Comparison of ENCODE assay signal across 11 mouse cellular contexts in the genomic region with DNA sequence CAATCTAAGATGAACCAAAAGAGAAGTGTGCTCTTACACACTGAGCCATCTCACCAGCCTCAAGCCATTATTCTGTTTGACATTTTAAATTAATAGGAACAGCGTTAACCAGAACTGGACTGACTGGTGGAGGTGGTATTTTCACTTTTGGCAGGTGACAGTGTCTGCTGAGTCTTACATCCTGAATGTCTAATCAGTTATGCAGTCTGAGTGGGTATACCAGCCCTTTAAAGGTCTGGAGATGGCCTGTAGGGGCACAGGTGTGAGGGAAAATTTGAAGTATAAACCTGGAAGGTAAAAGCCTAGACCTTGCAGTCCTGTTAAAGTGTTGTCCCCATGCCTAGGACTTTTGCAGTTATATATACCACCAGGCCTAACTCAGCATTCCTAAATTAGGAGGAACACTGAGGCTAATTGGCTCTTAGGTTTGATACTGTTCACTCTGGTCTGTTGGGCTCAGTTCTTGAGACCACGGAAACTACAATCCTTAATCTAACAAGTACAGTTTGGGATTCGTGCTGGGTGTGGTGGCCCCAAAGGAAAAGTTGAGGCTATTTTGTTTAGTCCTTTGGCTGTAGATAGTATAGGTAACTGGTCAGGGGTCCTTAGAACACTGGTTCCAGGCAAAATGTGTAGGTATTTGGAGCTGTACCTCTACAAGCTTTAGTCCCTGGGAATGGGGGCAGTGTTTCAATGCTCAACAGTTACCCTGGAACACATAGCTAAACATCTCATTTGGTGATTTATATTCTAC. TPM values are rescaled to one million over a fixed set of nuclear protein-coding genes. Genes with fewer than 3 reads are reported as not detected.
DNase-seq lines count a peak whose midpoint lies in the region; ATAC-seq and TF ChIP-seq lines count a peak whose summit lies in the region.
"Had no signal": no experiment of that assay in that cellular context is flagged by ENCODE, and none has a peak within 500 bp of the region (broad histone marks: within the 10 kb centered on the region; RNA-seq: fewer than 3 reads in every experiment).

No protein-coding gene starts in this region.

- no peak for TF ChIP-seq CTCF in cortical plate, adult 2 months (IDR thresholded peaks at IDR 0.05; ENCODE audit: extremely low read depth, insufficient read depth, low read length)

- WGBS in heart, embryonic 14.5 days, result 14% methylated on average over 3 of the region's 3 CpGs
- 9% methylated on average over 3 of the region's 3 CpGs for WGBS in hindbrain, embryonic 15.5 days
- WGBS in midbrain, embryonic 14.5 days, result 8% methylated on average over 3 of the region's 3 CpGs

- no peak overlapping the region for H3K4me2 ChIP-seq in heart, embryonic 14.5 days (ENCODE audit: low read length)
- no peak overlapping the region for H3K4me2 ChIP-seq in hindbrain, embryonic 15.5 days
- no peak overlapping the region for H3K4me2 ChIP-seq in midbrain, embryonic 14.5 days (ENCODE audit: low read length)

- peak; percentile 26; the same call in 1 of the 2 replicates for TF ChIP-seq POLR2A in cortical plate, adult 2 months (IDR thresholded peaks at IDR 0.05; ENCODE audit: extremely low read depth, insufficient read depth, low read length)

- no peak for DNase-seq in heart, postnatal 36 days
- DNase-seq in midbrain, embryonic 14.5 days, result peak; percentile 27
- DNase-seq in urinary bladder, adult 18-20 months (ENCODE audit: low spot score in 2 of 2), result no peak
- no peak for DNase-seq in spleen, postnatal 36 days (ENCODE audit: low spot score in 2 of 2)
- DNase-seq in right cerebral cortex, postnatal 14 days, result no peak
- DNase-seq: cerebellum, adult 9-10 months; kidney, adult 8-10 months had no signal

- H3K9ac ChIP-seq in heart, embryonic 14.5 days (ENCODE audit: low read length), result no peak overlapping the region
- H3K9ac ChIP-seq in hindbrain, embryonic 15.5 days, result no peak overlapping the region
- no peak overlapping the region for H3K9ac ChIP-seq in midbrain, embryonic 14.5 days (replicated peaks; ENCODE audit: low read length)

- ATAC-seq in heart, embryonic 14.5 days (ENCODE audit: insufficient number of reproducible peaks, insufficient read depth, low FRiP score, low read depth), result no peak
- ATAC-seq in hindbrain, embryonic 15.5 days (ENCODE audit: low FRiP score, low read depth), result no peak
- ATAC-seq in midbrain, embryonic 14.5 days (ENCODE audit: low FRiP score, low TSS enrichment), result no peak
- ATAC-seq: lung, postnatal 0 days had no signal

- intact Hi-C loops in heart, postnatal 36 days (cut with DNase I), result no loop called here

- no peaks in the 10 kb centered on the region for H3K27me3 ChIP-seq in heart, embryonic 14.5 days (ENCODE audit: control insufficient read depth, insufficient read depth, low read length)
- H3K27me3 ChIP-seq in hindbrain, embryonic 15.5 days, result no peaks in the 10 kb centered on the region
- no peaks in the 10 kb centered on the region for H3K27me3 ChIP-seq in midbrain, embryonic 14.5 days (ENCODE audit: control insufficient read depth, insufficient read depth, low read length)

- H3K4me1 ChIP-seq in heart, embryonic 14.5 days (ENCODE audit: control insufficient read depth in 2 of 2, insufficient read depth in 2 of 2, low read length in 2 of 2), result peaks cover 0 to 10% of the 10 kb centered on the region in 2 experiments; a peak in 2 of 4 replicates
- no peaks in the 10 kb centered on the region; the same call in 1 of the 2 replicates for H3K4me1 ChIP-seq in cortical plate, adult 2 months (ENCODE audit: control insufficient read depth, insufficient read depth, low read length)
- H3K4me1 ChIP-seq in hindbrain, embryonic 15.5 days (replicated peaks), result peaks cover 18% of the 10 kb centered on the region
- peaks cover 16% of the 10 kb centered on the region for H3K4me1 ChIP-seq in midbrain, embryonic 14.5 days (ENCODE audit: control insufficient read depth, insufficient read depth, low read length)

- no peaks in the 10 kb centered on the region for H3K9me3 ChIP-seq in heart, embryonic 14.5 days (ENCODE audit: control insufficient read depth, low read length)
- no peaks in the 10 kb centered on the region for H3K9me3 ChIP-seq in hindbrain, embryonic 15.5 days
- H3K9me3 ChIP-seq in midbrain, embryonic 14.5 days (ENCODE audit: control insufficient read depth, low read length), result no peaks in the 10 kb centered on the region

- H3K36me3 ChIP-seq in heart, embryonic 14.5 days (ENCODE audit: control insufficient read depth, insufficient read depth, low read length), result peaks cover 58% of the 10 kb centered on the region
- H3K36me3 ChIP-seq in hindbrain, embryonic 15.5 days, result peaks cover 32% of the 10 kb centered on the region
- peaks cover 67% of the 10 kb centered on the region for H3K36me3 ChIP-seq in midbrain, embryonic 14.5 days (ENCODE audit: control insufficient read depth, insufficient read depth, low read length)

- H3K4me3 ChIP-seq in heart, embryonic 14.5 days (ENCODE audit: control insufficient read depth in 1 of 2, insufficient read depth in 1 of 2, low read depth in 1 of 2, low read length in 2 of 2), result no peak overlapping the region
- H3K4me3 ChIP-seq in cortical plate, adult 2 months (ENCODE audit: insufficient read depth, low read length), result no peak overlapping the region
- H3K4me3 ChIP-seq in hindbrain, embryonic 15.5 days, result no peak overlapping the region
- no peak overlapping the region for H3K4me3 ChIP-seq in midbrain, embryonic 14.5 days (replicated peaks; ENCODE audit: low read depth, low read length)

- peak overlapping the region; percentile 27 to 53; a peak in 2 of 4 replicates for H3K27ac ChIP-seq in heart, embryonic 14.5 days (replicated peaks in 1 of 2; ENCODE audit: control insufficient read depth in 1 of 2, insufficient read depth in 1 of 2, low read depth in 2 of 2, low read length in 2 of 2)
- no peak overlapping the region for H3K27ac ChIP-seq in cortical plate, adult 2 months (ENCODE audit: insufficient read depth, low read length)
- H3K27ac ChIP-seq in hindbrain, embryonic 15.5 days (replicated peaks), result peak overlapping the region; percentile 43
- H3K27ac ChIP-seq in midbrain, embryonic 14.5 days (replicated peaks; ENCODE audit: low read depth, low read length), result no peak overlapping the region; the same call in 1 of the 2 replicates

RNA-seq across cellular contexts. Expression of a gene that starts 4.5 kb away (rescaled TPM):
- polyA plus RNA-seq in heart, embryonic 14.5 days (2014; fragmentation: Nextera tagmentation; extraction: Ambion mirVana), result 9.4 and 9.7 TPM in 2 replicates
- 10 to 100 TPM; 10.6 to 14.8 TPM for total RNA-seq in heart, postnatal 36 days (2021)
- polyA plus RNA-seq in cortical plate, adult 2 months (2012; rRNA removed), result 4.8 and 5.1 TPM in 2 replicates
- 13.9 and 14.4 TPM in 2 replicates for polyA plus RNA-seq in hindbrain, embryonic 15.5 days (2015; fragmentation: Nextera tagmentation; extraction: Ambion mirVana)
- 18.4 and 23.7 TPM in 2 replicates for polyA plus RNA-seq in midbrain, embryonic 14.5 days (2014; fragmentation: Nextera tagmentation; extraction: Ambion mirVana)

RNA-seq across cellular contexts. Expression of a gene that starts 31.3 kb away (rescaled TPM):
- 27.4 and 34.0 TPM in 2 replicates for polyA plus RNA-seq in heart, embryonic 14.5 days (2014; fragmentation: Nextera tagmentation; extraction: Ambion mirVana)
- total RNA-seq in heart, postnatal 36 days (2021), result 10 to 100 TPM; 23.8 to 25.5 TPM
- polyA plus RNA-seq in cortical plate, adult 2 months (2012; rRNA removed), result 25.0 and 26.2 TPM in 2 replicates
- polyA plus RNA-seq in hindbrain, embryonic 15.5 days (2015; fragmentation: Nextera tagmentation; extraction: Ambion mirVana), result 24.0 and 26.1 TPM in 2 replicates
- 21.1 and 29.5 TPM in 2 replicates for polyA plus RNA-seq in midbrain, embryonic 14.5 days (2014; fragmentation: Nextera tagmentation; extraction: Ambion mirVana)

RNA-seq across cellular contexts. Expression of a gene that starts 31.4 kb away (rescaled TPM):
- polyA plus RNA-seq in heart, embryonic 14.5 days (2014; fragmentation: Nextera tagmentation; extraction: Ambion mirVana), result 16.6 and 19.0 TPM in 2 replicates
- 1 to 10 TPM in 1 of 2 experiments, under 1 TPM in 1; 0.83 to 1.7 TPM for total RNA-seq in heart, postnatal 36 days (2021)
- 0.98 and 1.7 TPM in 2 replicates for polyA plus RNA-seq in cortical plate, adult 2 months (2012; rRNA removed)
- polyA plus RNA-seq in hindbrain, embryonic 15.5 days (2015; fragmentation: Nextera tagmentation; extraction: Ambion mirVana), result 9.8 and 12.4 TPM in 2 replicates
- polyA plus RNA-seq in midbrain, embryonic 14.5 days (2014; fragmentation: Nextera tagmentation; extraction: Ambion mirVana), result 9.6 and 12.5 TPM in 2 replicates

Comparison
In these comparisons a context has a peak if more than half of its experiments do, and no peak if none do; other contexts are left out.
1. H3K27ac ChIP-seq: peak in heart, embryonic 14.5 days (2 of 2) and hindbrain, embryonic 15.5 days (single experiment); none in cortical plate, adult 2 months (single experiment) and midbrain, embryonic 14.5 days (single experiment).